Mouse (Mus musculus) embryo, embryonic 11 days (tissue): ENCODE measurements around the gene Tenm3.
A peak's percentile ranks its signal among the peaks of the same experiment; 100 is the strongest.

Source experiments
- DNase-seq: peaks from one replicate; pipeline ENCODE4 v3.0.0-alpha.2; 2015

The Tenm3 gene

DNA sequence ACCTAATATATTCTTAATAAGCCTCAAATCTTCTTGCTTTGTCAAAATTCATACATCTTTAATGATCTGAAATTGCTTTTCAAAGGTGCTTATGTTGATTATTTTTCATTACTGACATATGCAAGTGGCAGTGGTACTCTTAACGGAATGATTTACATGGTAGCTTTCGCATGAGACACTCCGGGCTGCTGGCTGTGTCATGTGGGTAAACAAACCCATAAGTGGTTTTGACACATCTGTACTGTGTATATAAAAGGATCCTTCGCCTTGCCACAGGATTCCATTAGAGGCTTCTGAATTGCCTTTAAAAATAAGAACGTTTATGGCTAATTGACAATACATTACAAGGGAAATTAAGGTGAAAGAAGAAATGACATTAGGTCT, 529.8 kb downstream of the Tenm3 start:
- no peak for DNase-seq

GRCm38 (mm10) chr8:48313210-48313984, 530.4 kb downstream of the Tenm3 start:
- DNase-seq, result peak; percentile 35

GRCm38 (mm10) chr8:48311706-48312105, 532.0 kb downstream of the Tenm3 start:
- no peak for DNase-seq

GRCm38 (mm10) chr8:48310240-48310849, 533.4 kb downstream of the Tenm3 start:
- DNase-seq, result no peak

DNA sequence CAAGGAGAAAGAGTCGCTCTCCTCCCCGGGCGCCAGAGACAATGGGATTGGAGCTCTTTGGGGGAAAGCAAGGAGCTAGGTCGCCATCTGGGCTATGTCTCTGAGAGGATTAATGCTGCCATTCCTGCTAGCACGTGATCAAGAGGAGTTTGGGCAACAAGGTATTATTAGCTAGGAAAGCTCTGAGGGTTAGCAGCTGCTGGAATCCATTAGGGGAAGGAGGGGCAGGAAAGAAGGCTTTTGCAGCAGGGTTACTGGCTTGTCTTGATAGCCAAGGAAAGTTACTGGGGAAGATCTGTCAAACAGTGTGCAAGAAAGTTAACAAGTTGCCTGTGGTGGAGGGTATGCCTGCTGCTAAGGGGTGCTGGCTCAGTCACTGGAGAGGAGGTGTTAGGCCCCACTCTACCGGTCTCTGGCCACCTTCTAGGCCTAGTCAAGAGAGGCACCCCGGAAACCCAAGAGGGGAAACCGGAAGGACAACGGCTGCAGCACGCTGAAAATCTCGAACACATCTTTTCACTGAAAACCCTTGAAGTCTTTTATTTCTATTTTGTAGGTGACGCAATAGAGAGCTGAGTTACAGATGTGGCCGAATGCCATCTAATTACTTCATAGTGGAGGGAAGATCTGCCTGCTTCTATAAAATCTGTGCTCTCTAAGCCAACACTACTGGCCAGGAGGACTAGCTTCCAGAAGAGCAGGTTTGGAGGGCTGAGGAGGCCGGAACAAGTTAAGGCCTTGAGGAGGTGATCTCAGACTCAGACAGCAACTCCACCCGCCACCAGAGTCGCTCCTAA, 534.4 kb downstream of the Tenm3 start:
- peak; percentile 68 for DNase-seq

- peak; percentile 30 for DNase-seq
Measured at GRCm38 (mm10) chr8:48304224-48304623, 539.5 kb downstream of the Tenm3 start.

GRCm38 (mm10) chr8:48300613-48301037, 543.1 kb downstream of the Tenm3 start:
- peak; percentile 41 for DNase-seq

GRCm38 (mm10) chr8:48300061-48300460, 543.7 kb downstream of the Tenm3 start:
- peak; percentile 81 for DNase-seq

- DNase-seq, result no peak
Measured at GRCm38 (mm10) chr8:48299341-48299740, 544.4 kb downstream of the Tenm3 start.

DNA sequence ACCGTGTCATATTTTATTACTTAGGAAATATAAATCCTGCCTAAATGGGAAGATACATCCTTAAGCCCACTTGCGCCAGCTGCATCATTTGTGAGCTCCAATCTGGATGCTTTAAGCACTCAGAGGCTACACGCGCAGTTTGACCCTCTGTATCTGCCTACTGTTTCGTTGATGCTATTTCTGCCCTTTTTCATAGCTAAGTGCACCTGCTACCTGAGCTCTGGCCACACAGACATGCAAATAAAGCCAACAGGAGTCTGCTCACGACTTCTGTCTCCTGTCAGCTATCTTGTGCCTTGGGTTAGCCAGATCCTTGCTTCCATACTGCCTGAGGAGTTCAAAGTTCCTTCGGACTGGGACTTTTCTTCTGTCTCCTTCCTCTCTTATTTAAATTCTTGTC, 547.4 kb downstream of the Tenm3 start:
- DNase-seq, result no peak

GRCm38 (mm10) chr8:48295558-48295957, 548.2 kb downstream of the Tenm3 start:
- DNase-seq, result no peak

DNA sequence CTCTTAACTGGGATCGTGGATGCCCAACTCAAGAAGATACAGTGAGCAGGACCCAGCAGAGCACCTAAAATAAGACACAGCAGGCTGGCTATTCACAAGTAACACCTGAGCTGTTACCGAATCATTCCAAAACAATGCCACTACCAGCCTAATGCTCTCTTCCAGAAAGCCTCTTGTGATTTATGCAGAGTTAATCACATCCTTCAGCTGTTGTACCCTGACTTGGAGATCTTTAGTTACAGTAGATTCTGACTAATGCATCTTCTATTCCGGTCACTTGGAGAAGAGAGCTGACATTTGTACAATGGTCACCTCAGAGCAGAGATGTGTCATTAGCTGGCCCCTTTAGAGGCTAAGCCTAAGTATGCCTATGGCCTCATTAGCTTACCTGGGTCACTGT, 550.0 kb downstream of the Tenm3 start:
- no peak for DNase-seq

DNA sequence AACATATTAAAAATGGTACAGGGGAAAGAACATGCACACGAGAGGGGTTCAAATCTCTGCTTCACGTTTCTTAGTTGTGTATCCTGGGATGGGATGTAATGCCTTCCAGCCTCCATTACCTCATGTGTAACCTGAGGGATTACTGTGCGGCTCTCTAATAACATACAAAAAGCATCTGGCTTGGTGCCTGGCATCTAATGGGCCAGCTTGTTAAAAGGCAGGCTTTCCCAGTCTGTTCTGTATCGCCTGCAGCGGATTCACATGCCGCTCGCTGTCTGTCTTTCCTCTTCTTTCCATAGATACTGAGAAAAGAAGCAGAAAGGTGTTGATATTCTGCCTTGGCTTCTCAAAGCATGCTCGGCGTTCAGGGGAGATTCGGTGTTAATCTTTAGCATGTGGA, 558.3 kb downstream of the Tenm3 start:
- DNase-seq, result no peak

DNA sequence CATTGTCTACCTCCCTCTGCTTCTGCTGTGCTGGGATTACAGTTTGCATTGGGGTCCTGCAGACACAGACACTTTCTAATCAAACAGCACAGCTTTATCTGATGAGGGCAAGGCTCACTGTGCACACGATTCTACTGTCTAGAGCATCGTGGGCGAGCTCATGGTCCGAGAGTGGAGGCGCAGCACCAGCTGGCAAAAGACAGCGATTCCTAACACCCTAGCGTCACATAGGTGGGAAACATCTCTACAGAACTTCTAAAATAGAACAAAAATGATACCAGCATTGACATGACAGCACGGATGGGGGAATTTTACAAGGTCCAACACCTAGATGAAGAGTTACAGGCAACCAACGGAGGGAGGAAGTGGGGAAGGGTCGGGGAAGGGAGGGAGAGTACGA, 561.9 kb downstream of the Tenm3 start:
- DNase-seq, result no peak

DNA sequence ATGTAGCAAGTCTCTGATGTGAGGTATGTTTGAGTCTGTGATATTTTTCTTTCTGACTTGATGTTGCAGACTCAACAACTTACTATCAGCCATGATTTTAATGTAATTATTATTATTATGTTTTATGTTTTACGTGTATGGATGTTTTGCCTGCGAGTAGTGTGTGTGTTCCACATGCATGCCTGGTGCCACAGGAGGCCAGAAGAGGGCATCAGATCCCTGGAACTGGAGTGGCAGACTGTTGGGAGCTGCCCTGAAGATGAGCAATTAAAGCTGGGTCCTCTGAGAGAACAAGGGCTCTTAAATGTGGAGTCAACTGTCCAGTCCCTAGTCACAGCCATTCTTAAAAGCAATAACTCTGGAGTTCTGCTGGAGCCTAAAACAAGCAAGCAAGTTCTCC, 564.4 kb downstream of the Tenm3 start:
- DNase-seq, result no peak

GRCm38 (mm10) chr8:48277986-48278635, 565.6 kb downstream of the Tenm3 start:
- peak; percentile 50 for DNase-seq

GRCm38 (mm10) chr8:48275066-48275465, 568.7 kb downstream of the Tenm3 start:
- no peak for DNase-seq

- DNase-seq, result no peak
Measured at GRCm38 (mm10) chr8:48274566-48274965, 569.2 kb downstream of the Tenm3 start.

- no peak for DNase-seq
Measured at GRCm38 (mm10) chr8:48268638-48269037, 575.1 kb downstream of the Tenm3 start.

GRCm38 (mm10) chr8:48260265-48260664, 583.5 kb downstream of the Tenm3 start:
- no peak for DNase-seq

DNA sequence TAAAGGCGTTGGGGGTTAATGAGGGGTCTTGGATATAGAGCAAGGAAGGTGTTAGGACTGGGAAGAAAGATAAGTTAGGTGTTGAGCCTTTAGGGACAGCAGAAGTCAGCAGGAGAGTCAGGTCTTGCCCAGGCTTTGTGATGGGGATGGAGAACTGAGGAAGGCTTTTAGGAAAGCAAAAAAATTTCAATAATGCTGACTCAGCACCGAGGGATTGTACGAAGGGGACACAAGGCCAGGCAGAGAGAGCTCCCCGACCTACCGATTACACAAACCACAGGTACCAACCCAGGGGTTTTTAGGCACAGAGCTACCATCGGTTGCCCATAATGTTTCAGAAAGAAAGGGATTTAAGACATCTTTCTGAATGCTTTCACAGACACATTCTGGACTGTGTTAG, 583.9 kb downstream of the Tenm3 start:
- no peak for DNase-seq

GRCm38 (mm10) chr8:48243876-48244275, 599.9 kb downstream of the Tenm3 start:
- DNase-seq, result no peak

DNA sequence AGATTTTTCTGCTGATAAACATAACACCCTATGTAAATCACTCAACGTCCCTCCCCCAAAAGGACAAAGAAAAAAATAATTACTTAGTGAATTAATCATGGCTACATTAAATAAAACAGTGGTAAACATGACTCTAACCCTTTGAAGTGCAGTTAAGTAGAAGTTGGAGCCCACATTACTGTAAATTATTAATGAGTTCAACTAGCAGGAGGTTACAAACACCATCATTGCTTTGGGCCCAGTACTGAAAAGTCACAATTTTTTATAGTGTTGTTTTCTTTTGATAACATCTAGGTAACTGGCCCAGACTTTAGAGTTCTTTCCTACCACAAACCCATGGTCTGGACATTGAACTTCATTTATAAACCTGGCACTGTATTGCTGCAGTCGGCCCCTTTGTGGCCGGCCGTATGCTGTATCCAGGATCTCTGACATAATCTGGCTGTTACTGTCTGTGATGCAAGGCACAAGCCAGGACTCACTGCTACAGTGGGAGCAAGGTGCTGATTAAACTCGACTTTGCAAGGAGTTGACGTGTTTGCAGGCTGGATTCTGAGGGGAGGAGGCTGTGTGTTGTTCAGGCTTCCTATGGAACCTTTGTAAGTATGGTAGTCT, 602.7 kb downstream of the Tenm3 start:
- DNase-seq, result no peak
